Mouse (Mus musculus): ENCODE data around the gene Cmtm7.

The Cmtm7 gene

DNA sequence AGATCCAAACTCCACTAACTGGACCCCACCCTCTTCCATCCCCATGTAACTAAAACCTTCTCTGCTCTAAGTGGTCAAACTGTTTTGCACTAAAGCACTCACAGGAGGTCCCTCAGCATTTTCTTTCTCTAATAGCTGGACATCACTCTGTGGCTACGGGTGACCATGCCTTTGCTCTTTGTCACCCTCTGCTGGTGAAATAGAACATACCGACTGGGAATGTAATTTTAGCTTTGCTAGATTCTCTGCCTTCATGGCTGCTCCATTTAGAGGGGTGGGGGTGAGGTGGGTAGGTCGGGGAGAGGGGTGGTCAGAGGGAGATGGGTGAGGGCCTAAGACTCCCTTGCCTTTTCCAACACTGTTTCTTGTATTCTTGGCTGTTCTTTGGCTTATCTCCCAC lies 54.3 kb downstream of the Cmtm7 start:
- no peak for DNase-seq (ENCODE audit: low read depth, low spot score)

DNA sequence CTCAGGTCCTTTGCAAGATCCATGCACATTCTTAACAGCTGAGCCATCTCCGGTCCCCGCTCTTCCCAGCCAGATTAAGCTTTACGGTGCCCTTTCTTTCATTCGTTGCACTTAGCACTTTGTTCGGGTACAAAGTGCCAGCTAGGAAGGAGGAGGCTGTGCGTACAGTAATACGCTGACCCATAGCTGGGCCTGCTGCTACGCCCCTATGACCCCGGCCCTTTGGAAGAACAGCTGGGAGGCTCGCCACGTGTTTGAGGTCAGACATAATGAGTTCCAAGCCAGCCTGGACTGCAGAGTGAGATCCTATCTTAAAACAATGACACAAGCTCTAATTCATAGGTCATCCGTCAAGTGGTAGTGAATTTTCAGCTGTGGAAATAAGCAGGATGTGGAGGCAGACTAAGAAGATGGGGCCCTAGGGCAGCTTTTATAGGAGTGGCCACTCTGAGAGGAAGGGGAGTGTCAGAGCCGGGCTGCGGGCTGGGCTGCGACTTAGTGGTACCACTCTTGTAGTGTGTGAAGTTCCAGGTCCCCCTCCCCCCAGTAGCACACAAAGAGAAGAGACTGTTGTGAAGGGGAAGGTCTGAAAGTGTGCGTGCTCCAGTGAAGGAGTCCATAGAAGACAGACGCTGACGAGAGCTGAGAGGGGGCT lies 64.9 kb downstream of the Cmtm7 start:
- DNase-seq (ENCODE audit: low read depth, low spot score): no peak

DNA sequence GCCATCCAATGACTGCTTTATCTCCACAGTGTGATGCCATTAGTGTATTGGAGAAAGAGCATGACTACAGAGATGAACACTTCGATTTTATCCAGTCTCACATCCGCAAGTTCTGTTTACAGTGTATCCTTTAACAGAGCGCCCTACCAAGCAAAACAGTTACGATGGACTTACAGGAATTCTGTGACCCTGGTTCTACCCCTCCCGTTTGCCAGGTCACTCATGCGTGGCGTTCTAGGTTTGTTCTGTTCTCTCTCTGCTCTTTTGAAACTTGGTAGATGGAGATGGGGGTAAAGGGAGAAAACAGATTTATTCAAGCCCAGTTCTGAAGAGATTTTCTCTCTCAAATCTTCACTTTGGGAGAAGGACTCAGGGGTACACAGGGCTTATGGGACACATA lies 68.2 kb downstream of the Cmtm7 start:
- no peak for DNase-seq (ENCODE audit: low read depth, low spot score)

DNA sequence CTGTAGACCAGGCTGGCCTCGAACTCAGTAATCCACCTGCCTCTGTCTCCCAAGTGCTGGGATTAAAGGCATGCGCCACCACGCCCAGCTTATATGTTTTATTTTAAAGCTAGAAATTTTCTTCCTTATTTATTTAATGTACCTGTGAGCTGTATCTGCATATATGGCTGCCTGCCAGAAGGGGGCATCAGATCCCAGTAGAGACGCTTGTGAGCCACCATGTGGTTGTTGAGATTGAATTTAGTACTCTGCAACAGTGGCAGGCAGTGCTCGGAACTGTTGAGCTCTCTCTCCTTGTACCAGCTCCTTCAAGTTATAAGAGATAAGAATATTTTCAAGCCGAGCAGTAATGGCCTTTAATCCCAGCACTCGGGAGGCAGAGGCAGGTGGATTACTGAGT lies 71.3 kb downstream of the Cmtm7 start:
- DNase-seq (ENCODE audit: low read depth, low spot score): no peak

DNA sequence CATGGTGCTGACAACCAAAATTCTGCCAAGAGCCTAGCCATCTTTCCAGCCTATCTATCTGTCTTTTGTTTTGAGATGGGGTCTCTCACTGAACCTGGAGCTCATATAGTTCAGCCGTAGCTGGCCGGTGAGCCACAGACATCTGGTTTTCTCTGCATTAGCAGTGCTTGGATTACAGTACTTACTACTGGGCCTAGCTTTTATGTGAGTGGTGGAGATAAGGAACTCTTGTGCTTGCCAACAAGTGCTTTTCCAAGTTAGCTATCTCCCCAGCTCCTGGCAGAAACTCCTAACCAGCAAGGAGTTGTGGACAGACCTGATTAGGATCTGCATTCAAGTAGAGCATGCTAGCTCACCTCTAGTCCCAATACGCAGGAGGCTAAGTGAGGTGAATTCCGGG lies 73.9 kb downstream of the Cmtm7 start:
- no peak for DNase-seq (ENCODE audit: low read depth, low spot score)
